Mouse (Mus musculus): Measurements from ENCODE around the gene Fen1.

- no peak for TF ChIP-seq GATA1 (IDR thresholded peaks at IDR 0.05; ENCODE audit: borderline replicate concordance, low read length)
- TF ChIP-seq FLI1 (IDR thresholded peaks at IDR 0.05; ENCODE audit: low read length) = no peak
Observed at GRCm38 (mm10) chr19:10171359-10171758, 32.6 kb downstream of the Fen1 start.
